Mouse (Mus musculus) forebrain, embryonic 13.5 days (tissue): ENCODE data around the gene Trpd52l3. TPM values are rescaled to one million over a fixed set of nuclear protein-coding genes. Genes with fewer than 3 reads are reported as not detected.
"Not testable (repeated sequence)": the region's sequence is repeated elsewhere in the genome, so short reads cannot be mapped to it uniquely, and the experiment has no call there.

Experiments
- ATAC-seq: fragments of 200-750 bp; cut with Nextera tagmentation; 2 replicates; pipeline ENCODE4 v1.8.0; 2017
- H3K27ac ChIP-seq: fragments of 300-500 bp; sonication (generic); 2 replicates; pipeline ENCODE4 v1.5.1; 2015; ENCODE audit warnings: inconsistent platforms, mild to moderate bottlenecking, moderate library complexity
- H3K27me3 ChIP-seq: fragments of 300-500 bp; sonication (generic); 2 replicates; pipeline ENCODE4 v1.6.1; 2015; ENCODE audit warnings: mild to moderate bottlenecking, inconsistent platforms
- H3K36me3 ChIP-seq: fragments of 300-500 bp; sonication (generic); 2 replicates; pipeline ENCODE4 v1.6.1; 2015; ENCODE audit warnings: mild to moderate bottlenecking, inconsistent platforms; ENCODE audit not compliant: poor library complexity, severe bottlenecking
- H3K4me1 ChIP-seq: fragments of 300-500 bp; sonication (generic); 2 replicates; pipeline ENCODE4 v1.6.1; 2015; ENCODE audit warnings: inconsistent platforms
- H3K4me2 ChIP-seq: fragments of 300-500 bp; sonication (generic); 2 replicates; pipeline ENCODE4 v1.6.1; 2015; ENCODE audit warnings: inconsistent platforms, mild to moderate bottlenecking, moderate library complexity
- H3K4me3 ChIP-seq: fragments of 300-500 bp; sonication (generic); 2 replicates; pipeline ENCODE4 v1.5.1; 2015; ENCODE audit warnings: mild to moderate bottlenecking, inconsistent platforms
- H3K9ac ChIP-seq: fragments of 300-500 bp; sonication (generic); 2 replicates; pipeline ENCODE4 v1.6.1; 2015; ENCODE audit warnings: mild to moderate bottlenecking, inconsistent platforms
- H3K9me3 ChIP-seq: fragments of 300-500 bp; sonication (generic); replicated peaks from 2 replicates; pipeline ENCODE4 v1.6.1; 2016; ENCODE audit warnings: inconsistent platforms
- WGBS: fragments of 180-500 bp; shearing (Covaris S2); methylation state at CpG from one replicate; pipeline ENCODE4 v1.1.7; 2015; 5-methylcytosine and 5-hydroxymethylcytosine counted together
- polyA plus RNA-seq: library from polyadenylated mRNA; unstranded; fragments of >200 nt; fragmentation: Nextera tagmentation; extraction: Ambion mirVana; gene quantifications from 2 replicates; pipeline ENCODE4 v1.2.1, GENCODE M21; 2015

The Trpd52l3 gene
- polyA plus RNA-seq, 1 experiment from 2014 or later, result not detected

- H3K4me1 ChIP-seq, result peaks cover 12% of the 10 kb centered on the region
- 29% methylated on average over 12 of the region's 12 CpGs for WGBS
- ATAC-seq, result peak; percentile 51
- no peak overlapping the region for H3K4me3 ChIP-seq
- peak overlapping the region; percentile 39 for H3K4me2 ChIP-seq
- no peaks in the 10 kb centered on the region for H3K9me3 ChIP-seq
- no peaks in the 10 kb centered on the region for H3K36me3 ChIP-seq
- no peak overlapping the region for H3K27ac ChIP-seq
- H3K9ac ChIP-seq, result no peak overlapping the region
- H3K27me3 ChIP-seq, result no peaks in the 10 kb centered on the region
These were observed 2.9 kb upstream of the Trpd52l3 start for GRCm38 (mm10) chr19:30000406-30001365.

- H3K4me2 ChIP-seq, result no peak overlapping the region
- no peaks in the 10 kb centered on the region for H3K27me3 ChIP-seq
- H3K4me3 ChIP-seq, result no peak overlapping the region
- no peak for ATAC-seq
- H3K27ac ChIP-seq, result no peak overlapping the region
- WGBS, result 84% methylated on average over 6 of the region's 6 CpGs
- H3K9me3 ChIP-seq, result no peaks in the 10 kb centered on the region
- H3K9ac ChIP-seq, result no peak overlapping the region
- no peaks in the 10 kb centered on the region for H3K36me3 ChIP-seq
- H3K4me1 ChIP-seq, result peaks cover 12% of the 10 kb centered on the region
These were observed 2.0 kb upstream of the Trpd52l3 start for GRCm38 (mm10) chr19:30001550-30001949.

GRCm38 (mm10) chr19:30006371-30006770, 2.8 kb downstream of the Trpd52l3 start:
- Histone ChIP-seq H3K9me3 (no peaks in the 10 kb centered on the region), H3K27me3 (no peaks in the 10 kb centered on the region), H3K4me1 (no peaks in the 10 kb centered on the region), H3K4me3 (no peak overlapping the region), H3K4me2 (no peak overlapping the region), H3K36me3 (no peaks in the 10 kb centered on the region), H3K27ac (no peak overlapping the region), H3K9ac (no peak overlapping the region)
- WGBS, result 77% methylated on average over 3 of the region's 3 CpGs
- ATAC-seq, result no peak

- no peaks in the 10 kb centered on the region for H3K27me3 ChIP-seq
- no peak overlapping the region for H3K4me2 ChIP-seq
- H3K9me3 ChIP-seq, result no peaks in the 10 kb centered on the region
- H3K4me1 ChIP-seq, result no peaks in the 10 kb centered on the region
- no peak overlapping the region for H3K9ac ChIP-seq
- no peak overlapping the region for H3K4me3 ChIP-seq
- no peak overlapping the region for H3K27ac ChIP-seq
- no peak for ATAC-seq
- H3K36me3 ChIP-seq, result no peaks in the 10 kb centered on the region
- 86% methylated on average over 13 of the region's 13 CpGs for WGBS
These were observed 7.1 kb downstream of the Trpd52l3 start for GRCm38 (mm10) chr19:30010520-30011296.

GRCm38 (mm10) chr19:30014331-30014730, 10.7 kb downstream of the Trpd52l3 start:
- no peak overlapping the region for H3K9ac ChIP-seq
- ATAC-seq, result no peak
- H3K4me1 ChIP-seq, result no peaks in the 10 kb centered on the region
- no peaks in the 10 kb centered on the region for H3K27me3 ChIP-seq
- no peak overlapping the region for H3K4me3 ChIP-seq
- no peaks in the 10 kb centered on the region for H3K9me3 ChIP-seq
- no peak overlapping the region for H3K27ac ChIP-seq
- H3K36me3 ChIP-seq, result no peaks in the 10 kb centered on the region
- H3K4me2 ChIP-seq, result no peak overlapping the region
- 88% methylated on average over 3 of the region's 3 CpGs for WGBS

DNA sequence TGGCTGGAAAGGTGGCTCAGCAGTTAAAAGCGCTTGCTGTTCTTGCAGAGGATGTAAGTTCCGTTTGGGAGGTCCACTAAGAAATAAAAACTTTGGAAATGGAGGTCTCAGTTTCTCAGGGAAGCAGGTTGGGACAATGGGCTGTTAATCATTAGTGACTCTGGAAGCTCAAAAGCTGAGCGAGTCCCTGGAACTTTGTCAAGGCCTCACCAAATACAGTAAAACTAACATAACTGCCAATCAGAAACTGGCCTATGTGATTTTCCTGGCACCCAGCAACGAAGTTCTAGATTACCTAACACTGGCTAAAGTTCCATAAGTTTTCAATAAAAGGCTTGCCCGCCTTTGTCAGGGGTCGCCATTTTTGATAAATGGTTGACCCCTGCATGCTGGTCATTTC, 12.6 kb downstream of the Trpd52l3 start:
- Histone ChIP-seq H3K9me3 (no peaks in the 10 kb centered on the region), H3K4me2 (no peak overlapping the region), H3K4me3 (no peak overlapping the region), H3K9ac (no peak overlapping the region), H3K27ac (no peak overlapping the region), H3K27me3 (no peaks in the 10 kb centered on the region), H3K4me1 (no peaks in the 10 kb centered on the region), H3K36me3 (no peaks in the 10 kb centered on the region)
- no peak for ATAC-seq
- 78% methylated on average over 6 of the region's 6 CpGs for WGBS

- ATAC-seq, H3K27me3 ChIP-seq, H3K4me2 ChIP-seq, H3K9me3 ChIP-seq, H3K4me1 ChIP-seq, H3K9ac ChIP-seq, H3K27ac ChIP-seq, H3K36me3 ChIP-seq, H3K4me3 ChIP-seq: not testable (repeated sequence)
- WGBS, result 94% methylated on average over 10 of the region's 10 CpGs
These were observed 19.8 kb downstream of the Trpd52l3 start for GRCm38 (mm10) chr19:30023419-30023818.

GRCm38 (mm10) chr19:30029002-30029710, 25.6 kb downstream of the Trpd52l3 start:
- H3K27ac ChIP-seq, result peak overlapping the region; percentile 49
- peak overlapping the region; percentile 66 for H3K4me2 ChIP-seq
- H3K27me3 ChIP-seq, result no peaks in the 10 kb centered on the region
- H3K9me3 ChIP-seq, result no peaks in the 10 kb centered on the region
- H3K36me3 ChIP-seq, result peaks cover 2% of the 10 kb centered on the region; the same call in 1 of the 2 replicates
- peaks cover 39% of the 10 kb centered on the region for H3K4me1 ChIP-seq
- H3K9ac ChIP-seq, result no peak overlapping the region; the same call in 1 of the 2 replicates
- ATAC-seq, result no peak
- peak overlapping the region; percentile 81; the same call in 1 of the 2 replicates for H3K4me3 ChIP-seq
- WGBS, result 22% methylated on average over 11 of the region's 11 CpGs

- H3K4me3 ChIP-seq, result peak within 1 kb of the TSS; percentile 81
- ATAC-seq, result peak; percentile 97
- peaks cover 2% of the 10 kb centered on the region; the same call in 1 of the 2 replicates for H3K36me3 ChIP-seq
- H3K4me2 ChIP-seq, result peak within 1 kb of the TSS; percentile 66
- H3K27me3 ChIP-seq, result no peaks in the 10 kb centered on the region
- WGBS, result 1% methylated on average over 70 of the region's 74 CpGs
- peak within 1 kb of the TSS; percentile 100 for H3K9ac ChIP-seq
- no peaks in the 10 kb centered on the region for H3K9me3 ChIP-seq
- peak within 1 kb of the TSS; percentile 94 for H3K27ac ChIP-seq
- peaks cover 45% of the 10 kb centered on the region for H3K4me1 ChIP-seq
These were observed 26.5 kb downstream of the Trpd52l3 start, which contains the start of gene Uhrf2 for GRCm38 (mm10) chr19:30029894-30030635. Uhrf2 (plus strand) TSS chr19:30030513.

DNA sequence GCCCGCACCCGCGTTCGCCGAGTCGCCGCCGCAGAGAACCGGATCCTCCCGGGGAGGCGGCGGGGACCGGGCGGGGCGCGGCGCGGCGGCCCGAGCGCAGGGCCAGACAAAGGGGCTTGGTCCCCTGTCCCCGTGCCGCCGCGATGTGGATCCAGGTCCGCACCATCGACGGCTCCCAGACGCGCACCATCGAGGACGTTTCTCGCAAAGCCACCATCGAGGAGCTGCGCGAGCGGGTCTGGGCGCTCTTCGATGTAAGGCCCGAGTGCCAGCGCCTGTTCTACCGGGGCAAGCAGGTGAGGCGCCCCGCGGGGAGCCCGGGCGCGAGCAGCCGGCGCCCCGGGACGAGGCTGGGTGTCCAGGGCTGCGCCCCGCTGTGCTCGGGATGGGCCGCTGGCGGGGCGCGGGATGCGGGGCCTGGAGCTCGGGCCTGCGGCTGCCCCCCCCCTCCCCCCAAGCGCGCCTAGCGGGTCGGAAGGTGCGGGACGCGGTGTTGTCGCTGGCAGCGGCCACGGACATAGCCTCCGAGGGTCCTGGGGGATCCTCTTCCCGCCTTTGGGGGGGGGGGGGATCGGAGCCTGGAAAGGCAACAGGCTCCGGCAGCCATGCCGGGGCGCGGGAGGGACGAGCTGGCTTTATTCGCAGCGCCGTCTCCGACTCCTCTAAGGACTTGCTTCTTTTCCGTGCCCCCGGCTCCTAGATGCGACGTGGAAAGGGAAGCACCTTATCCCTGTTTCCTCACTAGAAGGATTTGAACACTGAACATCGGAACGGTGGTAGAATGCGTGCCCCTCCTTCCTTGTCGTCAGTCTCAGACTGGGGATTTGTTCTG, 27.3 kb downstream of the Trpd52l3 start:
- ATAC-seq, result no peak
- WGBS, result under 1% methylated on average over 79 of the region's 92 CpGs
- H3K4me3 ChIP-seq, result peak overlapping the region; percentile 81
- H3K27ac ChIP-seq, result peak overlapping the region; percentile 94
- H3K9ac ChIP-seq, result peak overlapping the region; percentile 100
- peaks cover 2% of the 10 kb centered on the region; the same call in 1 of the 2 replicates for H3K36me3 ChIP-seq
- H3K27me3 ChIP-seq, result no peaks in the 10 kb centered on the region
- H3K9me3 ChIP-seq, result no peaks in the 10 kb centered on the region
- H3K4me2 ChIP-seq, result peak overlapping the region; percentile 66
- H3K4me1 ChIP-seq, result peaks cover 50% of the 10 kb centered on the region
